Mouse (Mus musculus): ENCODE results near the gene S100pbp. TPM values are rescaled to one million over a fixed set of nuclear protein-coding genes. Genes with fewer than 3 reads are reported as not detected.

The S100pbp gene
- 33.0 and 44.8 TPM in 2 replicates for total RNA-seq (2017)

- ATAC-seq (ENCODE audit: extremely low read depth, insufficient number of reproducible peaks, low FRiP score, poor library complexity, severe bottlenecking): peak; percentile 95
Observed at GRCm38 (mm10) chr4:129189542-129190519, at the start of gene S100pbp, which contains the start of gene Yars. Gene S100pbp (minus strand): TSS chr4:129189727. Gene Yars (plus strand): TSS chr4:129189760.

- no peak for ATAC-seq (ENCODE audit: extremely low read depth, insufficient number of reproducible peaks, low FRiP score, poor library complexity, severe bottlenecking)
Observed at GRCm38 (mm10) chr4:129239075-129239474, 49.5 kb upstream of the S100pbp start.

GRCm38 (mm10) chr4:129238579-129239016 is 49.1 kb upstream of the S100pbp start:
- no peak for ATAC-seq (ENCODE audit: extremely low read depth, insufficient number of reproducible peaks, low FRiP score, poor library complexity, severe bottlenecking)

GRCm38 (mm10) chr4:129237843-129238441 is 48.4 kb upstream of the S100pbp start:
- ATAC-seq (ENCODE audit: extremely low read depth, insufficient number of reproducible peaks, low FRiP score, poor library complexity, severe bottlenecking): no peak

- no peak for ATAC-seq (ENCODE audit: extremely low read depth, insufficient number of reproducible peaks, low FRiP score, poor library complexity, severe bottlenecking)
Observed at GRCm38 (mm10) chr4:129236236-129236813, 46.8 kb upstream of the S100pbp start.

GRCm38 (mm10) chr4:129235147-129235546 is 45.6 kb upstream of the S100pbp start:
- no peak for ATAC-seq (ENCODE audit: extremely low read depth, insufficient number of reproducible peaks, low FRiP score, poor library complexity, severe bottlenecking)

- no peak for ATAC-seq (ENCODE audit: extremely low read depth, insufficient number of reproducible peaks, low FRiP score, poor library complexity, severe bottlenecking)
Observed at GRCm38 (mm10) chr4:129234488-129234887, 45.0 kb upstream of the S100pbp start.

GRCm38 (mm10) chr4:129232561-129233360 is 43.2 kb upstream of the S100pbp start:
- no peak for ATAC-seq (ENCODE audit: extremely low read depth, insufficient number of reproducible peaks, low FRiP score, poor library complexity, severe bottlenecking)

- ATAC-seq (ENCODE audit: extremely low read depth, insufficient number of reproducible peaks, low FRiP score, poor library complexity, severe bottlenecking): no peak
Observed at GRCm38 (mm10) chr4:129231594-129232450, 42.3 kb upstream of the S100pbp start.

GRCm38 (mm10) chr4:129230926-129231325 is 41.4 kb upstream of the S100pbp start:
- no peak for ATAC-seq (ENCODE audit: extremely low read depth, insufficient number of reproducible peaks, low FRiP score, poor library complexity, severe bottlenecking)

- no peak for ATAC-seq (ENCODE audit: extremely low read depth, insufficient number of reproducible peaks, low FRiP score, poor library complexity, severe bottlenecking)
Observed at GRCm38 (mm10) chr4:129227985-129228381, 38.5 kb upstream of the S100pbp start.

- no peak for ATAC-seq (ENCODE audit: extremely low read depth, insufficient number of reproducible peaks, low FRiP score, poor library complexity, severe bottlenecking)
Observed at GRCm38 (mm10) chr4:129227170-129227984, 37.9 kb upstream of the S100pbp start.

GRCm38 (mm10) chr4:129226441-129226963 is 37.0 kb upstream of the S100pbp start:
- no peak for ATAC-seq (ENCODE audit: extremely low read depth, insufficient number of reproducible peaks, low FRiP score, poor library complexity, severe bottlenecking)

GRCm38 (mm10) chr4:129225315-129225714 is 35.8 kb upstream of the S100pbp start:
- ATAC-seq (ENCODE audit: extremely low read depth, insufficient number of reproducible peaks, low FRiP score, poor library complexity, severe bottlenecking): no peak

GRCm38 (mm10) chr4:129223421-129224281 is 34.1 kb upstream of the S100pbp start:
- no peak for ATAC-seq (ENCODE audit: extremely low read depth, insufficient number of reproducible peaks, low FRiP score, poor library complexity, severe bottlenecking)
